Mouse (Mus musculus) spleen, postnatal 0 days (tissue): ENCODE data around the gene Vmn2r4. TPM values are rescaled to one million over a fixed set of nuclear protein-coding genes. Genes with fewer than 3 reads are reported as not detected.

Experiments
- polyA plus RNA-seq: library from polyadenylated mRNA; unstranded; fragments of >200 nt; fragmentation: Nextera tagmentation; extraction: Ambion mirVana; gene quantifications from 2 replicates; pipeline ENCODE4 v1.2.1, GENCODE M21; 2015

Vmn2r4 gene
- not detected in 2 replicates for polyA plus RNA-seq

GRCm38 (mm10) chr3:64415268-64415667, at the start of gene Vmn2r4:
Gene Vmn2r4, minus strand, starts transcription at chr3:64415368.

Other genes with a start within 250 kb of the Vmn2r4 start
- gene Vmn2r3, start 125.7 kb downstream of the Vmn2r4 start, polyA plus RNA-seq: not detected in 2 replicates
- not detected in 2 replicates for gene Vmn2r5, start 94.5 kb upstream of the Vmn2r4 start, polyA plus RNA-seq
- not detected in 2 replicates for gene Vmn2r6, start 150.5 kb upstream of the Vmn2r4 start, polyA plus RNA-seq